Mouse (Mus musculus) CH12F3 (cell line): Measurements from ENCODE around the gene Hoxb5.

ENCODE experiments used
- in situ Hi-C: fragments of 300-500 bp; cut with MboI; formaldehyde crosslinking; loops from 2 replicates; pipeline ENCODE4 v1.14.3; 2020; ENCODE audit warnings: low sequenced_read_pairs

Hoxb5 gene

DNA sequence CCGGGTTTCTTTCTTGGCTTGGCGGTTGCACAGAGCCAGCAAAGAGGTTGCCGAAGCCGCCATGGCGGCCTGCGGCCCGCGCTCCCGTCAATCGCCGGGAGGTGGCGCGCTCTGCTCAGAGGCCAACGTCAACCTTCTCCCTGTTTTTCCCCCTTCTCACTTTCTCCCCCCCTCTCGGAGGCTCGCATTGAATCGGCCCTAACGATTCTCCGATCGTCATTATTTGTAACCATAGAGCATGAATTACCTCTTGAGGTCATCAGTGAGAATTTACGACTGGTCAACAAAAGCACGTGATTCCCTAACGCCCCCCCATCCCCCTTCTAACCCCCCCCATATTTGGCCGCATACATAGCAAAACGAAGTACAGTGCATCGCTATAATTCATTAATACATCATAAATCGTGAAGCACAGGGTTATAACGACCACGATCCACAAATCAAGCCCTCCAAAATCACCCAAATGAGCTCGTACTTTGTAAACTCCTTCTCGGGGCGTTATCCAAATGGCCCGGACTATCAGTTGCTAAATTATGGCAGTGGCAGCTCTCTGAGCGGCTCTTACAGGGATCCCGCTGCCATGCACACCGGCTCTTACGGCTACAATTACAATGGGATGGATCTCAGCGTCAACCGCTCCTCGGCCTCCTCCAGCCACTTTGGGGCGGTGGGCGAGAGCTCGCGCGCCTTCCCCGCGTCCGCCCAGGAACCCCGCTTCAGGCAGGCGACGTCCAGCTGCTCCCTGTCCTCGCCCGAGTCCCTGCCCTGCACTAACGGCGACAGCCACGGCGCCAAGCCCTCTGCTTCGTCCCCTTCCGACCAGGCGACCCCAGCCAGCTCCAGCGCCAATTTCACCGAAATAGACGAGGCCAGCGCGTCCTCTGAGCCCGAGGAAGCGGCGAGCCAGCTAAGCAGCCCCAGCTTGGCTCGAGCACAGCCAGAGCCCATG, at the start of gene Hoxb5:
Gene Hoxb5, plus strand, starts transcription at position 186 of the 949 bp plus-strand sequence.
- in situ Hi-C loops = no loop called here

DNA sequence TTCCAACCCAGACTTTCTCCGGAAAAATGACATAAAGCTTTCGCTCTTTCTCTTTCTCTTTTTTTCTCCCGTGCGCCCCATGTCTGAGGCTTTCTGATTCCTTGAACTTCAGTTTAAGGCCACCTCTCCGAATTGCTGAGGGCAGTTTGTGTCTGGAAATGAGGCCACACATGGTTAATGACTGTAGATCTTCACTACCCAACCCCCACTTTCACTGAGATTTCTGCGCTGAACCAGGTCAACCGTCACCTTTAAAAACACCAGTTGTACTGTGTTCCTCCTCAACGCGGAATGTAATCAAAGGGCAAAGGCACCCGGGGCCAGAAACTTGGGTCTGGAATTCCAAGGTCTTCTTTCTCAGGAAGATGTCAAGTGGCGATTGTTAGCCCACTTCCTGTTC, 48.9 kb upstream of the Hoxb5 start:
- in situ Hi-C loops = no loop called here

DNA sequence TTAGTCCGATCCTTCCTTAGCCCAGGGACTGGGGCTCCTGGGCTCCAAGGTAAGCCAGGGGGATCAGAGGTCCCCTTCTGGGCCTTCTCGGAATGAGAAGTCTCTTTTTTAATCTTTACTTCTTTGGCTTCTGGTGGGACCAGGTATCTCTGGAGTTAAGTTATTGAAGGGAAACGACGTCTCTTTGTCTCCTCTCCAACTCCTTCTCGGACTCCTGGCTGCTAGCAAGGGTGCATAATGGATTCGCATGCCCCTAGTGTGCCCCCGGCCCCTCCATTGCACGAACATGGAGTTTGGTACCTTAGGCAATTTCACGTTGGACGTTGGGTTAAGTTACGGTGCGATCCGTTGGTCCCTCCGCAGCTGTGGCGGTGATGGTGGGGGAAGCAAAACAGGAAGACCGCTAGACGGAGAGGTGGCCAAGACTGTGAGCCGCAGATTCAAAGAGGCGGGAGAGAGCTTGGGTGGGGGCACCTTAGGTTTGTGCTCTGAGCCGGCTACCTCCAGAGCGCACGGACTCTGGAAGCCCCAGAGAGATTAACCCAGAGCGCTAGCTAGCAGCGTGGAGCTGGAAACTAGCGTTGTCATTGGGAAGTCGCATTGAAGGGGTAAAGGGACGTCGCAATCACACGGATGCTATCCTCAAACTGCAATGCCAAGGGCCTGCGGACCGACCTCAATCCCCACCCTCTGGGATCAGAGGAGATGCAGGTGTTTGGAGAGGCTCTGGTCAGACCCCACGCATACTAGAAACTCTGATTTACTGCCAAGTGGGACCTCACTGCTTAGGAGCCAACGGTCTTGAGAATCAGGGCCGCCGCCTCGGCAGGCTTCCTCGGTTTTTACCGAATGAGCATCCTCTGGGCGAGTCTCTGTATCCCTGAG, 47.8 kb upstream of the Hoxb5 start:
- in situ Hi-C loops = no loop called here

GRCm38 (mm10) chr11:96255996-96256445, 47.1 kb upstream of the Hoxb5 start:
- in situ Hi-C loops = no loop called here

- in situ Hi-C loops = no loop called here
Measured at GRCm38 (mm10) chr11:96257141-96257540, 46.0 kb upstream of the Hoxb5 start.

DNA sequence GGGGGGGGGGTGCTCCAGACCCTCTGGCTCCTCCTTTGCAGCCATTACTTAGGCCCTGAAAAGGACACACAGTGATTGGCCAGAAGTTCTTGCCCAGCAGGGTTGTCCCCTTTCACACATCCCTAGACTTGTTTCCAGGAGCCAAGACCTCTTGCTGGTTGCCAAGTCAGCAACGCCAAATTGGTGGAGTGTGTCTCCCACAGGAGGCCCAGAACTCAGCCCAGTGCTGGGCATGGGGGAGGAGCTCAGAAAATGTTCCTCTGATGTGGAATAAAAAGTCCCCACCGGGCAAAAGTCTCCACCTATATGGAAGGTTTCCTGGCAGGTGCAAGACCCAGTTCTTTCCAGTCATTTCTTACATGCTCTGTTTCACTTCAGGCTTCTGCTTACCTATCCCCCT, 44.1 kb upstream of the Hoxb5 start:
- in situ Hi-C loops = no loop called here

DNA sequence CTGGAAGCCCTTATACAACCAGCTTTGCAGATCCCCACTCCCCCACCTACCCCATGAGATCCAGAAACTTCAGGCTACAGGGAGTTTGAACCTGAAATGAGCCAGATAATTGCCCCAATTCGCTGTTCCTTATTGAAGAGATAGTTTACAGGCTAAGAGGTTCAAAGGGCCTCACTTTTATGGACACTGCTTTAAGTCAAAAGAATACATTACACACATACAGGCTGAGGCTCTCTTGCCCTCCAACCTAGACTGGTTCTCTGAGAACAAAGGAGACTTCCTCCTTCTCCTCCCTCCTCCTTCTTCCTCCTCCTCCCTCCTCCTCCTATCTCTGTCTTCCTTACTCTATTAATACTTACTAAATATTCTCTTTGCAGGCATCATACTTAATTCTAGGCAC, 43.6 kb upstream of the Hoxb5 start:
- in situ Hi-C loops = no loop called here

DNA sequence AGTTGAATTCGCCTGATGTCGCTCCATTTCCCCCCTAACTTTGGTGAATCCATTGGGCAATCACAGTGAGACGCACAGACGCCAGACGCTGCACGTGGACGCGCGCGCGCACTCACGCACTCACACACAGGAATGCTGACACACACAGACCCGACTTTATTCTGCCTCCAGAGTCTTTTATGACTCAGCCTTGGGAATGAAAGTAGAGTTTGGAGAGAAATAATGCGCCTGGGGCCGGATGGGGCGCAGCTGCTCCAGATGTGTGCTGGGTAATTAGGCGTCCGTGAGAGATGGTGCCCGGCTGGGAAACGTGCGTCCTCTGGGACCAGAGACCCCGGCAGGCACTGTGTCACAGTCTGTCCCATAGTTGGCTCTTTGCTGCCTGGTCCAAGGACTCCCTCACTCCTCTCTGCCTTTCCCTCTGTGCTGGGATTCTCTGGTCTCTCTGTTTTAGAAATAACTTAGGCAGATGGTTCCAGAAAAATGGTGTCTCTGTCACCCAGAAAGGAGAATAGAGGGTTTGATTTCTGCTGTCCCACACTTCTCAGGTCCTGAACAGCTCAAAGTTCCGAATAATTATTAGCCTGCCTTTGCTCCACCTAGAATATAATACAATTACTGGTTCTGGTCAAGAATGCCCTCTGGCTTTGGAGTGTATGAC, 42.7 kb upstream of the Hoxb5 start:
- in situ Hi-C loops = no loop called here

- in situ Hi-C loops = no loop called here
Measured at GRCm38 (mm10) chr11:96261323-96261890, 41.7 kb upstream of the Hoxb5 start.

- in situ Hi-C loops = no loop called here
Measured at GRCm38 (mm10) chr11:96262262-96262830, 40.8 kb upstream of the Hoxb5 start.

DNA sequence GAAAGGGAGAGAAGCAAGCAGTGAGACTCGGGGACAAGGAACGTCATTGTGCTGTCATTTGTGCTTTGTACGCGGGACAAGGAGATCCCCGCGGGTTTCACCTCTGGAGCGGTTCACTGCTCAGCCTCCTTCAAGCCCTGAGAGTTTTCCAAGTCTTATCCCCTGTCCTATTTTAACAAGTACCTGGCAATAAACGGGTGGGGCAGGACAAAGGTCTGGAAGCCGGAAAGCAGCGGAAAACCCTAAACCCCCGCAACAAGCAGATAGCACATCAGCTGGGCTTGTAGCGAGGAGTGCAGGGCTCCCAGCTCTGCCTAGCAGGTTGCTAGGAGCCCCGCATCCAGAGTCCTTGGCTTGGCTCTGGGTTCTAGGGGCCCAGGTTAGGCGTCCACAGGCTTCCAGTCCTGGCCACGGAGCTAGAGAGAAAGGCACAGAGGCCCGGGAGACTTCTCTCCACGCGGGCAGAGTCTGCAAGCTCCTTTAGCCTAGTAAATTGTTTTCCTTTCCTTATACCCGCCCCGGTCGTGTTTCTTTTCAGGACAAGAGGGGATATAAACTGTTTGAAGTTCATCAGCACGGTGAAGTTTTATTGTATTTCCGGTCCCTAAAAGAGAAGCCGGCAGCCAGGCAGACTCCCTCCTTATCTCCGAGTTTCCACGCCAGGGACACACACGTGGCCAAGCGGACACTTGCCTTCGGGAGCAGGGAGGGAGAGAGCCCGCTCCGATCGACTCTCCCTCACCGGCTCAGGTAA, 39.3 kb upstream of the Hoxb5 start:
- in situ Hi-C loops = no loop called here

- in situ Hi-C loops = no loop called here
Measured at GRCm38 (mm10) chr11:96264390-96265020, 38.6 kb upstream of the Hoxb5 start.

GRCm38 (mm10) chr11:96265954-96266353, 37.2 kb upstream of the Hoxb5 start:
- in situ Hi-C loops = no loop called here

- in situ Hi-C loops = no loop called here
Measured at GRCm38 (mm10) chr11:96267021-96267920, 35.9 kb upstream of the Hoxb5 start.

- in situ Hi-C loops = no loop called here
Measured at GRCm38 (mm10) chr11:96268031-96268745, 34.9 kb upstream of the Hoxb5 start.

- in situ Hi-C loops = loop anchor here (10.0 kb wide), 1 partner anchor 285 kb away; no protein-coding TSS in a partner anchor
Measured at GRCm38 (mm10) chr11:96269869-96270268, 33.3 kb upstream of the Hoxb5 start.

GRCm38 (mm10) chr11:96270996-96271540, 32.1 kb upstream of the Hoxb5 start, which contains the start of gene Hoxb9:
Gene Hoxb9 (plus strand): TSS chr11:96271457.
- in situ Hi-C loops = loop anchor here (10.0 kb wide), 1 partner anchor 284 kb away; no protein-coding TSS in a partner anchor
